Mouse (Mus musculus) E14TG2a.4 (cell line): ENCODE measurements around the gene Cox4i2.

Experiments
- CTCF ChIP-seq: conservative IDR thresholded peaks from 2 replicates; pipeline ENCODE4 v1.5.1; 2014; ENCODE audit warnings: low read length
- NANOG ChIP-seq: IDR thresholded peaks from 2 replicates; pipeline ENCODE4 v1.6.1; 2014; ENCODE audit warnings: borderline replicate concordance, low read length, mixed read lengths
- POU5F1 ChIP-seq: IDR thresholded peaks from 2 replicates; pipeline ENCODE4 v1.6.1; 2014; ENCODE audit warnings: low read length, borderline replicate concordance

GRCm38 (mm10) chr2:152740490-152740889 lies 13.5 kb upstream of the Cox4i2 start:
- TF ChIP-seq CTCF (no peak), NANOG (no peak), POU5F1 (no peak)
